Mouse (Mus musculus) cerebellum, adult 9-11 months (tissue): ENCODE results near the gene Gm45844.
"Not testable (repeated sequence)": the region's sequence is repeated elsewhere in the genome, so short reads cannot be mapped to it uniquely, and the experiment has no call there.

Experiments
- DNase-seq: peaks from one replicate; pipeline ENCODE4 v3.0.0; 2022

The Gm45844 gene

GRCm38 (mm10) chr7:7277966-7278567, at the start of gene Gm45844:
Gene Gm45844, minus strand, starts transcription at chr7:7278289.
- DNase-seq, result peak; percentile 97

- peak; percentile 71 for DNase-seq
These were observed 17.5 kb upstream of the Gm45844 start for GRCm38 (mm10) chr7:7295595-7295994.

GRCm38 (mm10) chr7:7281383-7281782, 3.3 kb upstream of the Gm45844 start:
- DNase-seq, result no peak

GRCm38 (mm10) chr7:7277556-7277955, 533 bp downstream of the Gm45844 start:
- not testable (repeated sequence) for DNase-seq

- DNase-seq, result not testable (repeated sequence)
These were observed 30.9 kb downstream of the Gm45844 start, which contains the start of gene Vmn2r29 for GRCm38 (mm10) chr7:7247228-7247627. Gene Vmn2r29, minus strand, starts transcription at chr7:7247328.

GRCm38 (mm10) chr7:7209313-7210151, 68.6 kb downstream of the Gm45844 start, which contains the start of gene Zfp772:
Gene Zfp772, minus strand, starts transcription at chr7:7209998.
- peak; percentile 64 for DNase-seq

- DNase-seq, result peak; percentile 75
These were observed 89.7 kb downstream of the Gm45844 start for GRCm38 (mm10) chr7:7188191-7188942.

- no peak for DNase-seq
These were observed 90.5 kb downstream of the Gm45844 start for GRCm38 (mm10) chr7:7187417-7188190.

GRCm38 (mm10) chr7:7185897-7186296, 92.2 kb downstream of the Gm45844 start:
- DNase-seq, result no peak

GRCm38 (mm10) chr7:7171227-7172147, 106.6 kb downstream of the Gm45844 start, which contains the start of gene Zfp418:
Gene Zfp418, plus strand, starts transcription at chr7:7171330.
- peak; percentile 77 for DNase-seq
